Mouse (Mus musculus) limb, embryonic 15.5 days (tissue): ENCODE measurements around the gene 2310022A10Rik. TPM values are rescaled to one million over a fixed set of nuclear protein-coding genes. Genes with fewer than 3 reads are reported as not detected.
A peak's percentile ranks its signal among the peaks of the same experiment; 100 is the strongest.

Experiments used
- ATAC-seq: fragments of 200-750 bp; cut with Nextera tagmentation; 2 replicates; pipeline ENCODE4 v1.8.0; 2017; ENCODE audit warnings: low read depth, moderate TSS enrichment; ENCODE audit not compliant: insufficient number of reproducible peaks, low FRiP score, low TSS enrichment
- H3K27ac ChIP-seq: fragments of 300-500 bp; sonication (generic); 2 replicates; pipeline ENCODE4 v1.5.1; 2015; ENCODE audit warnings: moderate library complexity, mild to moderate bottlenecking, inconsistent platforms
- H3K27me3 ChIP-seq: fragments of 300-500 bp; sonication (generic); 2 replicates; pipeline ENCODE4 v1.6.1; 2015; ENCODE audit warnings: inconsistent platforms
- H3K36me3 ChIP-seq: fragments of 300-500 bp; sonication (generic); 2 replicates; pipeline ENCODE4 v1.6.1; 2015; ENCODE audit warnings: inconsistent platforms
- H3K4me1 ChIP-seq: fragments of 300-500 bp; sonication (generic); 2 replicates; pipeline ENCODE4 v1.6.1; 2015; ENCODE audit warnings: inconsistent platforms
- H3K4me2 ChIP-seq: fragments of 300-500 bp; sonication (generic); 2 replicates; pipeline ENCODE4 v1.6.1; 2015; ENCODE audit warnings: mild to moderate bottlenecking, inconsistent platforms
- H3K4me3 ChIP-seq: fragments of 300-500 bp; sonication (generic); 2 replicates; pipeline ENCODE4 v1.5.1; 2015; ENCODE audit warnings: mild to moderate bottlenecking, inconsistent platforms
- H3K9ac ChIP-seq: fragments of 300-500 bp; sonication (generic); 2 replicates; pipeline ENCODE4 v1.6.1; 2015; ENCODE audit warnings: inconsistent platforms
- H3K9me3 ChIP-seq: fragments of 300-500 bp; sonication (generic); 2 replicates; pipeline ENCODE4 v1.6.1; 2016; ENCODE audit warnings: inconsistent platforms
- WGBS: fragments of 180-500 bp; shearing (Covaris S2); methylation state at CpG from one replicate; pipeline ENCODE4 v1.1.7; 2015; 5-methylcytosine and 5-hydroxymethylcytosine counted together
- polyA plus RNA-seq: library from polyadenylated mRNA; unstranded; fragments of >200 nt; fragmentation: Nextera tagmentation; extraction: Ambion mirVana; gene quantifications from 2 replicates; pipeline ENCODE4 v1.2.1, GENCODE M21; 2015

The 2310022A10Rik gene
- polyA plus RNA-seq, 1 experiment from 2014 or later, result 32.9 TPM

- no peak for ATAC-seq
- no peaks in the 10 kb centered on the region for H3K27me3 ChIP-seq
- peaks cover 23% of the 10 kb centered on the region for H3K36me3 ChIP-seq
- H3K4me2 ChIP-seq, result no peak overlapping the region
- no peak overlapping the region for H3K27ac ChIP-seq
- H3K4me3 ChIP-seq, result no peak overlapping the region
- WGBS, result 23% methylated on average over 10 of the region's 10 CpGs
- H3K4me1 ChIP-seq, result 0 out of 2 replicates have a peak, but pooled peaks cover 2% of the 10 kb centered on the region
- H3K9ac ChIP-seq, result no peak overlapping the region
- no peaks in the 10 kb centered on the region for H3K9me3 ChIP-seq
Observed at GRCm38 (mm10) chr7:27526039-27526827, 26.8 kb upstream of the 2310022A10Rik start.

GRCm38 (mm10) chr7:27529070-27529469, 24.0 kb upstream of the 2310022A10Rik start:
- peaks cover 48% of the 10 kb centered on the region for H3K36me3 ChIP-seq
- 76% methylated on average over 21 of the region's 21 CpGs for WGBS
- no peak overlapping the region for H3K27ac ChIP-seq
- H3K9me3 ChIP-seq, result no peaks in the 10 kb centered on the region
- H3K4me1 ChIP-seq, result 0 out of 2 replicates have a peak, but pooled peaks cover 2% of the 10 kb centered on the region
- H3K4me3 ChIP-seq, result no peak overlapping the region
- H3K27me3 ChIP-seq, result no peaks in the 10 kb centered on the region
- no peak overlapping the region for H3K9ac ChIP-seq
- ATAC-seq, result no peak
- H3K4me2 ChIP-seq, result no peak overlapping the region

- H3K9ac ChIP-seq, result no peak overlapping the region
- H3K27me3 ChIP-seq, result no peaks in the 10 kb centered on the region
- H3K4me3 ChIP-seq, result no peak overlapping the region
- H3K4me1 ChIP-seq, result 0 out of 2 replicates have a peak, but pooled peaks cover under 1% of the 10 kb centered on the region
- WGBS, result 76% methylated on average over 3 of the region's 3 CpGs
- H3K27ac ChIP-seq, result no peak overlapping the region
- H3K4me2 ChIP-seq, result no peak overlapping the region
- ATAC-seq, result no peak
- peaks cover 62% of the 10 kb centered on the region for H3K36me3 ChIP-seq
- H3K9me3 ChIP-seq, result no peaks in the 10 kb centered on the region
Observed at GRCm38 (mm10) chr7:27530937-27531336, 22.1 kb upstream of the 2310022A10Rik start.

GRCm38 (mm10) chr7:27531707-27532106, 21.3 kb upstream of the 2310022A10Rik start:
- Histone ChIP-seq H3K27me3 (no peaks in the 10 kb centered on the region), H3K36me3 (peaks cover 70% of the 10 kb centered on the region), H3K4me3 (no peak overlapping the region), H3K9ac (no peak overlapping the region), H3K9me3 (no peaks in the 10 kb centered on the region), H3K27ac (no peak overlapping the region), H3K4me1 (no peaks in the 10 kb centered on the region), H3K4me2 (no peak overlapping the region)
- WGBS, result 87% methylated on average over 10 of the region's 10 CpGs
- no peak for ATAC-seq

- no peaks in the 10 kb centered on the region for H3K27me3 ChIP-seq
- H3K9ac ChIP-seq, result no peak overlapping the region
- no peaks in the 10 kb centered on the region for H3K4me1 ChIP-seq
- peaks cover 79% of the 10 kb centered on the region for H3K36me3 ChIP-seq
- no peaks in the 10 kb centered on the region for H3K9me3 ChIP-seq
- H3K27ac ChIP-seq, result no peak overlapping the region
- no peak for ATAC-seq
- H3K4me2 ChIP-seq, result no peak overlapping the region
- 95% methylated on average over 9 of the region's 9 CpGs for WGBS
- H3K4me3 ChIP-seq, result no peak overlapping the region
Observed at GRCm38 (mm10) chr7:27532480-27533050, 20.5 kb upstream of the 2310022A10Rik start.

GRCm38 (mm10) chr7:27535386-27535785, 17.6 kb upstream of the 2310022A10Rik start:
- no peak overlapping the region for H3K4me2 ChIP-seq
- no peaks in the 10 kb centered on the region for H3K27me3 ChIP-seq
- H3K9ac ChIP-seq, result no peak overlapping the region
- H3K9me3 ChIP-seq, result no peaks in the 10 kb centered on the region
- H3K27ac ChIP-seq, result no peak overlapping the region
- no peak overlapping the region for H3K4me3 ChIP-seq
- peaks cover 86% of the 10 kb centered on the region for H3K36me3 ChIP-seq
- 80% methylated on average over 2 of the region's 2 CpGs for WGBS
- no peak for ATAC-seq
- no peaks in the 10 kb centered on the region; the same call in 1 of the 2 replicates for H3K4me1 ChIP-seq

GRCm38 (mm10) chr7:27536618-27537017, 16.4 kb upstream of the 2310022A10Rik start:
- Histone ChIP-seq H3K27ac (no peak overlapping the region), H3K4me1 (peaks cover 8% of the 10 kb centered on the region), H3K9me3 (no peaks in the 10 kb centered on the region), H3K36me3 (peaks cover 79% of the 10 kb centered on the region), H3K4me3 (no peak overlapping the region), H3K9ac (no peak overlapping the region), H3K4me2 (no peak overlapping the region), H3K27me3 (no peaks in the 10 kb centered on the region)
- 87% methylated on average over 6 of the region's 6 CpGs for whole genome bisulfite sequencing
- no peak for ATAC-seq

GRCm38 (mm10) chr7:27537998-27538397, 15.0 kb upstream of the 2310022A10Rik start:
- 78% methylated on average over 8 of the region's 8 CpGs for WGBS
- Histone ChIP-seq H3K4me2 (no peak overlapping the region), H3K9ac (no peak overlapping the region), H3K4me1 (peaks cover 17% of the 10 kb centered on the region), H3K27me3 (no peaks in the 10 kb centered on the region), H3K9me3 (no peaks in the 10 kb centered on the region), H3K27ac (no peak overlapping the region), H3K4me3 (no peak overlapping the region), H3K36me3 (peaks cover 66% of the 10 kb centered on the region)
- ATAC-seq, result no peak

- WGBS, result 92% methylated on average over 2 of the region's 2 CpGs
- H3K36me3 ChIP-seq, result peaks cover 58% of the 10 kb centered on the region
- H3K4me3 ChIP-seq, result no peak overlapping the region
Observed at GRCm38 (mm10) chr7:27538797-27539196, 14.2 kb upstream of the 2310022A10Rik start.

GRCm38 (mm10) chr7:27540521-27540920, 12.5 kb upstream of the 2310022A10Rik start:
- Histone ChIP-seq H3K4me1 (peaks cover 19% of the 10 kb centered on the region), H3K4me2 (no peak overlapping the region), H3K4me3 (no peak overlapping the region), H3K36me3 (peaks cover 48% of the 10 kb centered on the region), H3K27me3 (no peaks in the 10 kb centered on the region), H3K27ac (no peak overlapping the region), H3K9me3 (no peaks in the 10 kb centered on the region), H3K9ac (no peak overlapping the region)
- no peak for ATAC-seq
- WGBS, result 77% methylated on average over 2 of the region's 2 CpGs

More at GRCm38 (mm10) chr7:27538797-27539196, 14.2 kb upstream of the 2310022A10Rik start:
- ATAC-seq, result no peak
- Histone ChIP-seq H3K4me2 (no peak overlapping the region), H3K9me3 (no peaks in the 10 kb centered on the region), H3K27ac (no peak overlapping the region), H3K27me3 (no peaks in the 10 kb centered on the region), H3K4me1 (peaks cover 19% of the 10 kb centered on the region), H3K9ac (no peak overlapping the region)

GRCm38 (mm10) chr7:27540935-27541334, 12.1 kb upstream of the 2310022A10Rik start:
- Histone ChIP-seq H3K27me3 (no peaks in the 10 kb centered on the region), H3K27ac (no peak overlapping the region), H3K4me1 (peaks cover 19% of the 10 kb centered on the region), H3K4me2 (no peak overlapping the region), H3K9me3 (no peaks in the 10 kb centered on the region), H3K9ac (no peak overlapping the region), H3K4me3 (no peak overlapping the region), H3K36me3 (peaks cover 44% of the 10 kb centered on the region)
- WGBS, result 76% methylated on average over 6 of the region's 6 CpGs
- ATAC-seq, result no peak

GRCm38 (mm10) chr7:27541431-27541830, 11.6 kb upstream of the 2310022A10Rik start:
- no peaks in the 10 kb centered on the region for H3K27me3 ChIP-seq
- H3K4me1 ChIP-seq, result peaks cover 19% of the 10 kb centered on the region
- no peaks in the 10 kb centered on the region for H3K9me3 ChIP-seq
- H3K9ac ChIP-seq, result no peak overlapping the region
- H3K4me3 ChIP-seq, result no peak overlapping the region
- WGBS, result 77% methylated on average over 16 of the region's 16 CpGs
- H3K27ac ChIP-seq, result no peak overlapping the region
- peaks cover 39% of the 10 kb centered on the region for H3K36me3 ChIP-seq
- no peak for ATAC-seq
- 0 out of 2 replicates have a peak overlapping the region, but pooled peaks have one; percentile 0 for H3K4me2 ChIP-seq
